Mouse (Mus musculus): ENCODE measurements at regions not wholly inside any gene's neighbourhood (a gene's known extent, or its start where the extent isn't known, plus 50 kb on each side); places are given as distances from the start of the nearest gene placed in this dataset.

- DNase-seq (ENCODE audit: low spot score): no peak
Measured at GRCm38 (mm10) chr10:29635828-29636227, 100.2 kb upstream of the Rspo3 start.

DNA sequence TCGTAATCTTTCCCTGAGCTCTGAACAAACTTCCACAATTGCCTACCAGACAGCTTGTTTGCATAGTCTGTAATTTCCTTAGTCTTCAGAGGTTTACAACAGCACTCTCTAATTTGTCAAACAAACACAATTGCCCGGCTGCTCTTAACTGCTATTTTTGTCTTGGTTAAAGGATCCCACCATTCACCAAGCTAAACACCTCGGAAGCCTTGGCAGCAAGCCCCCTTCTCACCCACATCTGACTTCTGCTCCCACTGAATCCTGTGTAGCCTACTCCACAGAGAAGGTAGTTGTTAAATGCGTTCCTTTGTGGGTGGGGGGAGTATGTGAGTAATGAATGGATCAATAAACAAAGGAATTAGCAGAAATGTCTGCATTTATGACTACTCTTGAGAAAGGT, 59.8 kb upstream of the Rspo3 start:
- no peak for DNase-seq (ENCODE audit: low spot score)

GRCm38 (mm10) chr10:29594969-29595368, 59.3 kb upstream of the Rspo3 start:
- no peak for DNase-seq (ENCODE audit: low spot score)

GRCm38 (mm10) chr10:29592906-29593305, 57.2 kb upstream of the Rspo3 start:
- no peak for DNase-seq (ENCODE audit: low spot score)

DNA sequence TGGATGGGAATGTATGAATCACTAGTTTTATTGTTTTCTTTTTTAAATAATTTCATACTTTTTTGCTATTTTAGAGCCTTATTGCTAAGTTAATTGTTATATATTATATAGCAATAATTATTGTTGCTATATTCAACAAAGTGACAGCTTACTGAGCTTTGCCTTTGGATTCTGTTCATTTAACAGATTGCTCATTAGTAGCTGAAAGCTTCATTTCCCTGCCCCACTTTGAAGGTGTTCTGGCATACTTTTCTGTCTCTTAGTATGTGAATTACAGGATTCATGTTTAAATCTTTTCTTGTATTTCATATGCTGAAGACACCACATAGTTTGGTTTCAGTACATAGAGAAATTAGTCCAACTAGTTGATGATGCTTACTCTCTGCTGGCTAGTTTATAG, 54.5 kb upstream of the Rspo3 start:
- DNase-seq (ENCODE audit: low spot score): no peak

- DNase-seq (ENCODE audit: low spot score): no peak
Measured at GRCm38 (mm10) chr10:29589739-29590138, 54.1 kb upstream of the Rspo3 start.
